Mouse (Mus musculus): ENCODE measurements around the gene Tbc1d1.

DNA sequence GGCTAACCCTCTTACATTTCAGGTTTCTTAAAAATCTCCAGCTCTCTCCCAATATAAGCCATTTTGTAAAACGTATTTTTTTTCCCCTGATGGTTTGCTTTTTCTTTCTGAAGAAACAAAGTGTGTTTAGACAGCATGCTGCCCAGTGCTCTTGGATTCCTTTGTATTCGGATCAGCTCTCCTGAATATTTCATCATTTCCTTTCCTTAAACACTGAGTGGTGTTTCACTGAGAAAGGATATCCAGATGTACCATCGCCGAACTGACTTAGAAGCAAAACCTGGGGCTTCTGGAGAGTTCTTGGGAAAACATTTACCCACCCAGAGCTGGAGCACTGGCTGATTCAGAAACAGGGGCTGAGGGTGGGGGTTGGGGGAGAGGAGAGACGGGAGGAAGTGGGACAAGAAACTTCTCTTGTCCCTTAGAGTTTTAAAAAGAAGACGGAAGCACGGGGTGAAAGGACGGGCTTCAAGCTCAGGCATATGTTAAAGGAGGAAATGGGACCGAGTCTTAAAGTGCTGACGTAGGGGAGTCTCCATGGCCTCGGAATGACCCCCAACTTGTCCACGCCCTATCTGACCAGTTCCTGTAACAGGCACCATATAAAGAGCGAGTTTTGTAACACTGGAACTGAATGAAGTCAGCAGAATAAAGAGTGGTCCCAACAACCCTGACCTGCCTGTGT is 222.6 kb downstream of the Tbc1d1 start:
- TF ChIP-seq CTCF (IDR thresholded peaks at IDR 0.05; ENCODE audit: extremely low read depth, insufficient read length, insufficient replicate concordance, low read depth, low read length): no peak
- TF ChIP-seq POLR2A (IDR thresholded peaks at IDR 0.05; ENCODE audit: low read depth, low read length): no peak

Data from small intestine, adult 2 months (tissue).